ENCODE assay signal across 11 mouse cellular contexts in genomic region chr4:135298680-135299079, GRCm38 (mm10). TPM values are rescaled to one million over a fixed set of nuclear protein-coding genes. Genes with fewer than 3 reads are reported as not detected.
DNase-seq lines count a peak whose midpoint lies in the region; ATAC-seq and TF ChIP-seq lines count a peak whose summit lies in the region.
"Had no signal": no experiment of that assay in that cellular context is flagged by ENCODE, and none has a peak within 500 bp of the region (broad histone marks: within the 10 kb centered on the region; RNA-seq: fewer than 3 reads in every experiment).

No protein-coding gene starts in this region.

- H3K9me3 ChIP-seq in heart, embryonic 15.5 days (replicated peaks): no peaks in the 10 kb centered on the region
- no peaks in the 10 kb centered on the region for H3K9me3 ChIP-seq in lung, embryonic 14.5 days (ENCODE audit: low read depth, low read length)

- intact Hi-C loops in heart, postnatal 10 days (cut with DNase I): no loop called here

- H3K27ac ChIP-seq in heart, embryonic 15.5 days: peak overlapping the region; percentile 60
- peak overlapping the region; percentile 81 for H3K27ac ChIP-seq in lung, embryonic 14.5 days (ENCODE audit: low read depth)

- no peak overlapping the region for H3K4me3 ChIP-seq in heart, embryonic 15.5 days
- no peak overlapping the region for H3K4me3 ChIP-seq in lung, embryonic 14.5 days (ENCODE audit: low read depth, low read length)
- H3K4me3 ChIP-seq in lung, adult 2 months (replicated peaks; ENCODE audit: extremely low read depth, low read depth, low read length): no peak overlapping the region
- H3K4me3 ChIP-seq in myocyte: peak overlapping the region; percentile 7

- no peak for TF ChIP-seq POLR2A in lung, adult 2 months (IDR thresholded peaks at IDR 0.05; ENCODE audit: borderline replicate concordance, extremely low read depth, low read depth, low read length)
- TF ChIP-seq POLR2A in myocyte (IDR thresholded peaks at IDR 0.05; ENCODE audit: insufficient read length, low read depth): no peak

- H3K9ac ChIP-seq in heart, embryonic 15.5 days: no peak overlapping the region
- no peak overlapping the region for H3K9ac ChIP-seq in lung, embryonic 14.5 days

- H3K79me2 ChIP-seq in myocyte (ENCODE audit: control insufficient read depth, insufficient read depth): no peaks in the 10 kb centered on the region

- H3K27me3 ChIP-seq in heart, embryonic 15.5 days: no peaks in the 10 kb centered on the region
- no peaks in the 10 kb centered on the region for H3K27me3 ChIP-seq in lung, embryonic 14.5 days (ENCODE audit: insufficient read depth, low read length)
- no peaks in the 10 kb centered on the region for H3K27me3 ChIP-seq in myocyte (ENCODE audit: control insufficient read depth, insufficient read depth, insufficient read length)
- H3K27me3 ChIP-seq: CH12.LX had no signal

- no peak for ATAC-seq in heart, embryonic 15.5 days (replicated peaks; ENCODE audit: insufficient number of reproducible peaks, insufficient read depth, low FRiP score, low read depth)
- ATAC-seq in lung, embryonic 14.5 days (ENCODE audit: insufficient read depth): no peak

- DNase-seq in heart, postnatal 10 days: no peak
- DNase-seq in lung, embryonic 14.5 days: no peak
- no peak for DNase-seq in lung, adult 2 months
- peak; percentile 86 for DNase-seq in fat pad, adult 2 months (ENCODE audit: extremely low read depth, low read depth, low spot score)
- no peak for DNase-seq in frontal cortex, postnatal 10 days (ENCODE audit: low spot score in 2 of 2)
- DNase-seq in urinary bladder, adult 18-20 months (ENCODE audit: low spot score in 2 of 2): no peak
- DNase-seq: embryo, embryonic 11 days had no signal

- no peak overlapping the region for H3K4me2 ChIP-seq in heart, embryonic 15.5 days
- no peak overlapping the region for H3K4me2 ChIP-seq in lung, embryonic 14.5 days
- peak overlapping the region; percentile 76 for H3K4me2 ChIP-seq in myocyte (ENCODE audit: low read depth)
- H3K4me2 ChIP-seq: midbrain, embryonic 11.5 days had no signal

- no peak for TF ChIP-seq CTCF in lung, embryonic 14.5 days (IDR thresholded peaks at IDR 0.05; ENCODE audit: low read depth)
- TF ChIP-seq CTCF in lung, adult 2 months (IDR thresholded peaks at IDR 0.05; ENCODE audit: insufficient read depth, low read length): no peak

- no peak overlapping the region for H3ac ChIP-seq in myocyte (ENCODE audit: control insufficient read depth, insufficient read length)

- 67% methylated on average over 10 of the region's 10 CpGs for WGBS in heart, embryonic 15.5 days
- WGBS in lung, embryonic 14.5 days: 78% methylated on average over 10 of the region's 10 CpGs
- WGBS in lung, adult 2 months: 41% methylated on average over 10 of the region's 10 CpGs

- no peaks in the 10 kb centered on the region for H3K36me3 ChIP-seq in heart, embryonic 15.5 days
- no peaks in the 10 kb centered on the region for H3K36me3 ChIP-seq in lung, embryonic 14.5 days (ENCODE audit: insufficient read depth)
- no peaks in the 10 kb centered on the region for H3K36me3 ChIP-seq in myocyte (ENCODE audit: control insufficient read depth, insufficient read depth)

- H3K4me1 ChIP-seq in heart, embryonic 15.5 days (replicated peaks): peaks cover 22% of the 10 kb centered on the region
- no peaks in the 10 kb centered on the region for H3K4me1 ChIP-seq in lung, embryonic 14.5 days (ENCODE audit: insufficient read depth)
- peaks cover 13% of the 10 kb centered on the region for H3K4me1 ChIP-seq in lung, adult 2 months (ENCODE audit: control insufficient read depth, insufficient read depth, low read length)

TF ChIP-seq in myocyte, 11 proteins besides CTCF, POLR2A, EP300 and RAD21:
- TF ChIP-seq CEBPB (IDR thresholded peaks at IDR 0.05; ENCODE audit: insufficient read depth, poor library complexity, severe bottlenecking) (no peak), MYOG (IDR thresholded peaks at IDR 0.05; ENCODE audit: control insufficient read depth in 1 of 3, insufficient read depth in 1 of 3, insufficient read length in 2 of 3, low read depth in 2 of 3) (no peak), USF1 (IDR thresholded peaks at IDR 0.05; ENCODE audit: low read depth) (no peak), E2F4 (IDR thresholded peaks at IDR 0.05; ENCODE audit: insufficient read depth) (no peak), MYOD1 (IDR thresholded peaks at IDR 0.05; ENCODE audit: control insufficient read depth in 1 of 3, insufficient read length in 2 of 3, low read depth in 2 of 3) (no peak), MAX (IDR thresholded peaks at IDR 0.05; ENCODE audit: low read depth) (no peak), SRF (IDR thresholded peaks at IDR 0.05; ENCODE audit: control insufficient read depth, insufficient read length, low read depth) (no peak), REST (IDR thresholded peaks at IDR 0.05; ENCODE audit: insufficient read depth, insufficient read length) (no peak), POLR2AphosphoS2 (IDR thresholded peaks at IDR 0.05; ENCODE audit: insufficient read length, low read depth) (no peak), TCF12 (IDR thresholded peaks at IDR 0.05; ENCODE audit: insufficient read depth, poor library complexity, severe bottlenecking) (no peak), TCF3 (IDR thresholded peaks at IDR 0.05; ENCODE audit: insufficient read length, low read depth) (no peak)

RNA-seq across cellular contexts. Expression of gene Clic4, which starts 26.1 kb away (rescaled TPM):
- 252 and 254 TPM in 2 replicates for polyA plus RNA-seq in heart, embryonic 15.5 days (2015; fragmentation: Nextera tagmentation; extraction: Ambion mirVana)
- total RNA-seq in heart, postnatal 10 days (2021): 100 to 1,000 TPM; 309 to 310 TPM
- polyA plus RNA-seq in lung, embryonic 14.5 days (2014; fragmentation: Nextera tagmentation; extraction: Ambion mirVana): 128 and 133 TPM in 2 replicates
- 190 and 227 TPM in 2 replicates for polyA plus RNA-seq in lung, adult 2 months (2012; rRNA removed)
- polyA plus RNA-seq in myocyte (2012; fragmentation: generic; extraction: Trizol): 250 TPM

RNA-seq across cellular contexts. Expression of gene Srrm1, which starts 54.4 kb away (rescaled TPM):
- polyA plus RNA-seq in heart, embryonic 15.5 days (2015; fragmentation: Nextera tagmentation; extraction: Ambion mirVana): 134 and 152 TPM in 2 replicates
- 100 to 1,000 TPM in 1 of 2 experiments, 10 to 100 TPM in 1; 94.6 to 106 TPM for total RNA-seq in heart, postnatal 10 days (2021)
- 201 and 224 TPM in 2 replicates for polyA plus RNA-seq in lung, embryonic 14.5 days (2014; fragmentation: Nextera tagmentation; extraction: Ambion mirVana)
- polyA plus RNA-seq in lung, adult 2 months (2012; rRNA removed): 19.4 and 31.0 TPM in 2 replicates
- 41.3 TPM for polyA plus RNA-seq in myocyte (2012; fragmentation: generic; extraction: Trizol)
